Mouse (Mus musculus): Measurements from ENCODE around the gene Apom. TPM values are rescaled to one million over a fixed set of nuclear protein-coding genes. Genes with fewer than 3 reads are reported as not detected.

The Apom gene
- not detected for polyA plus RNA-seq (2014; fragmentation: Illumina TruSeq; extraction: RNeasy Lipid Tissue Mini Kit (QIAGEN cat#74804); ENCODE audit: low read depth, low replicate concordance)

DNA sequence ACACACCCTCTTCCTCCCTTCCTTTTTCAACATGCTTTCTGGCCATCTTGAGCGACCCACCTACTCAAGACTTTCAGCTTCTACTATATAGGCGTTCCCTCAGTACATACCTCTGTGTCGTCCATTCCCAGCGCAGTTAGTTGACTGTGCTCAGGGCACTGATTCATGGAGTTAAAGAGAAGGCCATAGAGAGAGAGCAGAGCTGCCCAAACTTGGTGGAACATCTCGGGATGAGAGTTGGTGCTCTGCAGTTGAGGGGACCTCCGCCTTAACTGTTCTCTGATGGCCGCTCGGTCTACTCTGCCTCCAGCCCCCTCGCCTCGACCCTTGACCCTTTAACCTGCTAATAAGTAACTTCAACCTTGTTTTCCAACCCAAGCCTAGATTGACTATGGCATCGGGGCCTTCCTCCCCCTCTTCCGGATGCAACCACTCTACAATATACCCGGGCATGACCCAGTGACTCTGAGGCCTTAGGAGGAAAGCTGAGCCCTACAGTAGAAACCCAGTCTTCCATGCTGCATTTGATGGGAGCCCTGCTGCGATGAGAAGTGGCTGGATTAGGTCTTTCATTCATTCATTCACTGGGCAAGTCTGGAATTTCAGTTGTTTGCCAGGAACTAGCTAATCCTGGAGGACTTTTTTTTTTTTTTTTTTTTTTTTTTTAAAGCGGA, at the start of gene Apom:
Gene Apom, minus strand, starts transcription at position 551 of the 674 bp plus-strand sequence.

DNA sequence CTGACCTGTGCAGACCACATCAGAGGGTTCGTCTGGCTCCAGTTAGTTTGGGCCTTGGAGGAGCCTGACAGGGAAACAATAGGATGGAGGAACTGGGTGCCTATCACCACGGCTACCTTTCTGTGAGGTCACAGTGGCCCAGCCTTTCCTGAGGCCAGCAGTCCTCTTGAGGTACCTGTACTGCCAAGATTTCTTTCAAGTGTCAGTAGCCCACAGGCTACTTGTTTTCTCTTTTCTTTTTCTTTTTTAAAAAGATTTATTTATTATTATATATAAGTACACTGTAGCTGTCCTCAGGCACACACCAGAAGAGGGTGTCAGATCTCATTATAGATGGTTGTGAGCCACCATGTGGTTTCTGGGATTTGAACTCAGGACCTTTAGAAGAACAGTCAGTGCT, 44.1 kb upstream of the Apom start, which contains the start of gene Aif1:
Gene Aif1, minus strand, starts transcription at position 101 of the 400 bp plus-strand sequence.

GRCm38 (mm10) chr17:35164568-35165450, 33.0 kb upstream of the Apom start, which contains the start of gene Prrc2a:
Gene Prrc2a (minus strand): TSS chr17:35164897.

GRCm38 (mm10) chr17:35134801-35135590, 3.1 kb upstream of the Apom start, which contains the start of gene Bag6:
Gene Bag6 (plus strand): TSS chr17:35135178.

GRCm38 (mm10) chr17:35126206-35126611, 5.6 kb downstream of the Apom start, which contains the start of gene D17H6S53E:
Gene D17H6S53E (plus strand): TSS chr17:35126373.

DNA sequence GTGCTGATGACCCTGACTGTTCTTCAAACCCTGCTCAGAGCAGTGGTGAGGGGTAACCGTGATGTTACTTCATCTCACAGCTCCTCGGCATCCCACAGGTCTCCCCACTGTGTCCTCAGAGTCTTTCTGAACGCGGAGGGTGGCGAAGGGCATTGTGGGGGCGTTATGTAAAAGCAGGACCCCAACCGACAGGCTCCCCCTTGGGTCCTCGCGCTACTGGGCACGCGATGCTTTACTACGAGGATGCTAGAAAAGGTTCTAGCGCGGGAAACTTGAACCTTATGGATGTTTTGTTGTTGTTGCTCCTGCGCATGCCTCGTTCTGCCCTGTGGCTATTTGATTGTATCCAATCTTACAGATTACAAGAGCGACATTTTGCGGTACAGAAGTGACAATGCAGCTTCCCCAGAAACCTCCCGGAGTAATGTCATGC, 10.0 kb downstream of the Apom start, which contains the start of gene Csnk2b:
Gene Csnk2b, minus strand, starts transcription at position 183 of the 433 bp plus-strand sequence.

DNA sequence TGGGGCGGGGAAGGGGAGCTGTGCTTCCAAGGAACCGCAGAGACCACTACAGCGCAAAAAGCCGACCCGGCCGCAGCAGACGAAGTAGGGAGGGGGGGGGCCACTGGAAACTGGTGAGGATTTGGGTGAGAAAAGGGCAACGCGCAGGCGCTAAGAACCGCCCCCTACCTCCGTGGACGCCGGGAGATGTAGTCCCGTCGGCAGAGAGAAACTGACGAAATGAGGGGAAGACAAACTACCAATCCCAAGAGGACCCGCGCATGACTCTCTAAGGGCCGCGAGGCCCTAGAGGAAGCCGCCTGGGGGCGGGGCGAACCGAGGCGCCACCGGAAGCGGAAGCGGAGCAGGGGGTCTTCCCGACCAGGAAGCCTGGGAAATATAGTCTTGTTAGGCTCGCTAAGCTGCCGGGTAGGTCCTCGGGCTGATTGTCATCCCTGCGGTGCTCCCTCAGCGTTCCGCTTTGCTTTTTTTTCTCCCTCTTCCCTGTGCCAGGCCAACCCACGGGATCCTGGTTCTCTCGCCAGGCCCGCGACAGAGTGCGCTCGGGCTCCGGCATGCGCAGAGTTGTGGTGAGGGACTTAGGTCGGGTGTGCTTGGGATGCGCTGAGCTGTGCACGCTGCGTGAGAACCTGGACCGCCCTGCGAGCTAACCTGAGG, 10.6 kb downstream of the Apom start, which contains the start of gene Gpank1:
Gene Gpank1, plus strand, starts transcription at position 313 of the 657 bp plus-strand sequence.

DNA sequence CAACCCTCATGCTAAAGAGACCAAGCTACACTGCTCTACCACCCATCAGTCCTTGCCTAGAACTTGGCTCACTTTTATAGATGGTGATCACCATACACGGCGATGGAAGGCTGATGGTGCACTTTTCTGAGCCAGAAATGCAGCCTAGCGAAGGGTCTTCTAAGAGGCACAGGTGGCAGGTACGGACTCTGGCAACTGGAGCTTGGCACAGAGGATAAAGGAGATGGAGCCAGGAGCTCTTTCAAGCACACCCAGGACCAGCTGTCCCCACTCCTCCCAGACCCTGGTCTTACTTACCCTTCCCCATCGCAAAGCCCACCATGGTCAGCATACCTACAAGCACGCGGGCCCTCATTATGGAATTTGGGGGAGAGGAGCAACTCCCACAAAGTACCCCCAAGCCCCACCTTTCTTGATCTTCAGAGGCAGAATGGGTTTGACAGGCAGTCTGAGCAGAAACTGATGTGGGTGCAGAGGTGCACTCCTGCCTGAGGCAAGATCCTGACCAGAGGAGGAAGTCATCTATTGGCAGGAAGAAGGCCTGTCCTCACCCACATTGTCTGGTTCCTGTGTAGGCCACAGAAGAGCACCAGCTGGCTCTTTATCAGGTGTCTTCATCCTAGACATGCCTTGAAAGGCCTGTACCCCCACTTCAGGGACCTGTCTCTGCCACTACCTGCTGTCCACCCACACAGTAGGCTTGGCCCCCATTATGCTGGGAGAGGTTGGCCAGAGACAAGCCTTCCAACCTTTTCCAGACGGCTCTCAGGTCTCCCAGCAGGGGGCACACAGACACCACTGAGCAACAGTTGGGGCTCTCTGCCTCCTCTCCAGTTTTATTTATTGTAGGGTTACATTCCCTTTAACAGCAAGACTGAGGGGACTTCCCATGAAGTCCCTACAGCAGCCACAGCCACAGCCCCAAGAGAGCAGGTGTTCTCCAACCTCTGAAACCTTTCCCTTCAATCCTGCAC, 16.5 kb downstream of the Apom start, which contains the start of gene Ly6g5b:
Gene Ly6g5b, minus strand, starts transcription at position 383 of the 974 bp plus-strand sequence.

GRCm38 (mm10) chr17:35108097-35108496, 23.8 kb downstream of the Apom start, which contains the start of gene Ly6g5c:
Gene Ly6g5c (plus strand): TSS chr17:35108279.

GRCm38 (mm10) chr17:35088825-35089644, 42.8 kb downstream of the Apom start, which contains the start of gene Abhd16a:
Gene Abhd16a (plus strand): TSS chr17:35089263.

DNA sequence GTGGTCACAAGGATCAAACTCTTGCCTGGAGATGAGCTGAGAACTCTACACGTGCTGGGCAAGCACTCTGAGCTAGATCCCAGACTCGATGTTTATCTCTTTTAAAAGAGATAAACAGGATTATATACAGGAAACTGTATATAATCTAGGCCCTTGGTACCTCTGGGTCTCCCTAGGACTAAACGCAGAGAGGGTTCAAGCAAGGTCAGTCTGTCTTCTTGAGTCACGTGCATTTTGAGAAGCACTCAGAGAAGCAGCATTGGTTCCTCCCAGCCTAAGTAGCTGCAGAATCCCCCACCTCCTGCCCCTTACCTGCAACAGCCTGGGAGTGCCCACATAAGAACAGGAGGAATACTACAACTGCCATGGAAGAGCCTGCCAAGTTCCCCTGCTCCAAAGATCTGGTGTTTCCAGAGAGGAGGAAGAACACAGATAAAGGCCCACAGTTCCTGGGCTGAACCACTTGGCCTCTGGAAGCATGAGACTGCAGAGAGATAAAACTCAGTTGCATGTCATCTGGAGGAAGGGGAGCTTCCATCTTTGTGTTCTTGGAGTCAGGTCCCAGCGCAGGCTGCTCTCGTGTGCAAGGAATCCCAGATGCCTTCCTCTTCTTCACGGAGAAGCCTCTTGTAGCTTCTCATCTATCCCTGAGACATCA, 46.5 kb downstream of the Apom start, which contains the start of gene Ly6g6f:
Gene Ly6g6f, minus strand, starts transcription at position 403 of the 658 bp plus-strand sequence.

Other genes with a start within 250 kb of the Apom start
- 1.0 TPM for gene C2, start 233.8 kb downstream of the Apom start, polyA plus RNA-seq (2014; fragmentation: Illumina TruSeq; extraction: RNeasy Lipid Tissue Mini Kit (QIAGEN cat#74804); ENCODE audit: low read depth, low replicate concordance)
- gene Ehmt2, start 233.6 kb downstream of the Apom start, polyA plus RNA-seq (2014; fragmentation: Illumina TruSeq; extraction: RNeasy Lipid Tissue Mini Kit (QIAGEN cat#74804); ENCODE audit: low read depth, low replicate concordance) = 10.6 TPM
- gene Slc44a4, start 217.6 kb downstream of the Apom start, polyA plus RNA-seq (2014; fragmentation: Illumina TruSeq; extraction: RNeasy Lipid Tissue Mini Kit (QIAGEN cat#74804); ENCODE audit: low read depth, low replicate concordance) = 32.3 TPM
- 15.5 TPM for gene Neu1, start 200.8 kb downstream of the Apom start, polyA plus RNA-seq (2014; fragmentation: Illumina TruSeq; extraction: RNeasy Lipid Tissue Mini Kit (QIAGEN cat#74804); ENCODE audit: low read depth, low replicate concordance)
- gene Hspa1b, start 172.8 kb downstream of the Apom start, polyA plus RNA-seq (2014; fragmentation: Illumina TruSeq; extraction: RNeasy Lipid Tissue Mini Kit (QIAGEN cat#74804); ENCODE audit: low read depth, low replicate concordance) = 10.1 TPM
- gene Gm20481, start 162.1 kb downstream of the Apom start, polyA plus RNA-seq (2014; fragmentation: Illumina TruSeq; extraction: RNeasy Lipid Tissue Mini Kit (QIAGEN cat#74804); ENCODE audit: low read depth, low replicate concordance) = not detected
- gene Hspa1a, start 159.9 kb downstream of the Apom start, polyA plus RNA-seq (2014; fragmentation: Illumina TruSeq; extraction: RNeasy Lipid Tissue Mini Kit (QIAGEN cat#74804); ENCODE audit: low read depth, low replicate concordance) = 4.5 TPM
- 0.22 TPM for gene Hspa1l, start 159.3 kb downstream of the Apom start, polyA plus RNA-seq (2014; fragmentation: Illumina TruSeq; extraction: RNeasy Lipid Tissue Mini Kit (QIAGEN cat#74804); ENCODE audit: low read depth, low replicate concordance)
- gene Lsm2, start 150.2 kb downstream of the Apom start, polyA plus RNA-seq (2014; fragmentation: Illumina TruSeq; extraction: RNeasy Lipid Tissue Mini Kit (QIAGEN cat#74804); ENCODE audit: low read depth, low replicate concordance) = 12.9 TPM
- gene Vars, start 131.1 kb downstream of the Apom start, polyA plus RNA-seq (2014; fragmentation: Illumina TruSeq; extraction: RNeasy Lipid Tissue Mini Kit (QIAGEN cat#74804); ENCODE audit: low read depth, low replicate concordance) = 1.5 TPM
- 0.09 TPM for gene Vwa7, start 115.5 kb downstream of the Apom start, polyA plus RNA-seq (2014; fragmentation: Illumina TruSeq; extraction: RNeasy Lipid Tissue Mini Kit (QIAGEN cat#74804); ENCODE audit: low read depth, low replicate concordance)
- gene Sapcd1, start 104.0 kb downstream of the Apom start, polyA plus RNA-seq (2014; fragmentation: Illumina TruSeq; extraction: RNeasy Lipid Tissue Mini Kit (QIAGEN cat#74804); ENCODE audit: low read depth, low replicate concordance) = not detected
- 2.5 TPM for gene Msh5, start 85.3 kb downstream of the Apom start, polyA plus RNA-seq (2014; fragmentation: Illumina TruSeq; extraction: RNeasy Lipid Tissue Mini Kit (QIAGEN cat#74804); ENCODE audit: low read depth, low replicate concordance)
- gene Clic1, start 82.1 kb downstream of the Apom start, polyA plus RNA-seq (2014; fragmentation: Illumina TruSeq; extraction: RNeasy Lipid Tissue Mini Kit (QIAGEN cat#74804); ENCODE audit: low read depth, low replicate concordance) = 47.8 TPM
- not detected for gene Ddah2, start 73.0 kb downstream of the Apom start, polyA plus RNA-seq (2014; fragmentation: Illumina TruSeq; extraction: RNeasy Lipid Tissue Mini Kit (QIAGEN cat#74804); ENCODE audit: low read depth, low replicate concordance)
- 1.5 TPM for gene Ly6g6c, start 66.7 kb downstream of the Apom start, polyA plus RNA-seq (2014; fragmentation: Illumina TruSeq; extraction: RNeasy Lipid Tissue Mini Kit (QIAGEN cat#74804); ENCODE audit: low read depth, low replicate concordance)
- 3.0 TPM for gene Mpig6b, start 65.9 kb downstream of the Apom start, polyA plus RNA-seq (2014; fragmentation: Illumina TruSeq; extraction: RNeasy Lipid Tissue Mini Kit (QIAGEN cat#74804); ENCODE audit: low read depth, low replicate concordance)
- 2.8 TPM for gene Ly6g6e, start 55.1 kb downstream of the Apom start, polyA plus RNA-seq (2014; fragmentation: Illumina TruSeq; extraction: RNeasy Lipid Tissue Mini Kit (QIAGEN cat#74804); ENCODE audit: low read depth, low replicate concordance)
- not detected for gene Ly6g6d, start 54.0 kb downstream of the Apom start, polyA plus RNA-seq (2014; fragmentation: Illumina TruSeq; extraction: RNeasy Lipid Tissue Mini Kit (QIAGEN cat#74804); ENCODE audit: low read depth, low replicate concordance)
- gene Ly6g6f, start 46.4 kb downstream of the Apom start, polyA plus RNA-seq (2014; fragmentation: Illumina TruSeq; extraction: RNeasy Lipid Tissue Mini Kit (QIAGEN cat#74804); ENCODE audit: low read depth, low replicate concordance) = not detected
- 5.3 TPM for gene Abhd16a, start 42.8 kb downstream of the Apom start, polyA plus RNA-seq (2014; fragmentation: Illumina TruSeq; extraction: RNeasy Lipid Tissue Mini Kit (QIAGEN cat#74804); ENCODE audit: low read depth, low replicate concordance)
- gene Ly6g5c, start 23.8 kb downstream of the Apom start, polyA plus RNA-seq (2014; fragmentation: Illumina TruSeq; extraction: RNeasy Lipid Tissue Mini Kit (QIAGEN cat#74804); ENCODE audit: low read depth, low replicate concordance) = not detected
- not detected for gene Ly6g5b, start 16.6 kb downstream of the Apom start, polyA plus RNA-seq (2014; fragmentation: Illumina TruSeq; extraction: RNeasy Lipid Tissue Mini Kit (QIAGEN cat#74804); ENCODE audit: low read depth, low replicate concordance)
- 0.85 TPM for gene Gpank1, start 10.6 kb downstream of the Apom start, polyA plus RNA-seq (2014; fragmentation: Illumina TruSeq; extraction: RNeasy Lipid Tissue Mini Kit (QIAGEN cat#74804); ENCODE audit: low read depth, low replicate concordance)
- 96.9 TPM for gene Csnk2b, start 10.0 kb downstream of the Apom start, polyA plus RNA-seq (2014; fragmentation: Illumina TruSeq; extraction: RNeasy Lipid Tissue Mini Kit (QIAGEN cat#74804); ENCODE audit: low read depth, low replicate concordance)
- 2.2 TPM for gene D17H6S53E, start 5.7 kb downstream of the Apom start, polyA plus RNA-seq (2014; fragmentation: Illumina TruSeq; extraction: RNeasy Lipid Tissue Mini Kit (QIAGEN cat#74804); ENCODE audit: low read depth, low replicate concordance)
- gene Bag6, start 3.1 kb upstream of the Apom start, polyA plus RNA-seq (2014; fragmentation: Illumina TruSeq; extraction: RNeasy Lipid Tissue Mini Kit (QIAGEN cat#74804); ENCODE audit: low read depth, low replicate concordance) = 16.8 TPM
- 12.8 TPM for gene Prrc2a, start 32.8 kb upstream of the Apom start, polyA plus RNA-seq (2014; fragmentation: Illumina TruSeq; extraction: RNeasy Lipid Tissue Mini Kit (QIAGEN cat#74804); ENCODE audit: low read depth, low replicate concordance)
- 7.7 TPM for gene Aif1, start 44.0 kb upstream of the Apom start, polyA plus RNA-seq (2014; fragmentation: Illumina TruSeq; extraction: RNeasy Lipid Tissue Mini Kit (QIAGEN cat#74804); ENCODE audit: low read depth, low replicate concordance)
- not detected for gene Lst1, start 56.4 kb upstream of the Apom start, polyA plus RNA-seq (2014; fragmentation: Illumina TruSeq; extraction: RNeasy Lipid Tissue Mini Kit (QIAGEN cat#74804); ENCODE audit: low read depth, low replicate concordance)
- gene Ltb, start 62.4 kb upstream of the Apom start, polyA plus RNA-seq (2014; fragmentation: Illumina TruSeq; extraction: RNeasy Lipid Tissue Mini Kit (QIAGEN cat#74804); ENCODE audit: low read depth, low replicate concordance) = not detected
- gene Tnf, start 70.0 kb upstream of the Apom start, polyA plus RNA-seq (2014; fragmentation: Illumina TruSeq; extraction: RNeasy Lipid Tissue Mini Kit (QIAGEN cat#74804); ENCODE audit: low read depth, low replicate concordance) = 0.35 TPM
- 0.54 TPM for gene Lta, start 73.3 kb upstream of the Apom start, polyA plus RNA-seq (2014; fragmentation: Illumina TruSeq; extraction: RNeasy Lipid Tissue Mini Kit (QIAGEN cat#74804); ENCODE audit: low read depth, low replicate concordance)
- not detected for gene Gm16181, start 88.8 kb upstream of the Apom start, polyA plus RNA-seq (2014; fragmentation: Illumina TruSeq; extraction: RNeasy Lipid Tissue Mini Kit (QIAGEN cat#74804); ENCODE audit: low read depth, low replicate concordance)
- gene Atp6v1g2, start 101.6 kb upstream of the Apom start, polyA plus RNA-seq (2014; fragmentation: Illumina TruSeq; extraction: RNeasy Lipid Tissue Mini Kit (QIAGEN cat#74804); ENCODE audit: low read depth, low replicate concordance) = 8.0 TPM
- not detected for gene Nfkbil1, start 103.7 kb upstream of the Apom start, polyA plus RNA-seq (2014; fragmentation: Illumina TruSeq; extraction: RNeasy Lipid Tissue Mini Kit (QIAGEN cat#74804); ENCODE audit: low read depth, low replicate concordance)
- gene Ddx39b, start 109.7 kb upstream of the Apom start, polyA plus RNA-seq (2014; fragmentation: Illumina TruSeq; extraction: RNeasy Lipid Tissue Mini Kit (QIAGEN cat#74804); ENCODE audit: low read depth, low replicate concordance) = 10.4 TPM
- gene H2-D1, start 130.7 kb upstream of the Apom start, polyA plus RNA-seq (2014; fragmentation: Illumina TruSeq; extraction: RNeasy Lipid Tissue Mini Kit (QIAGEN cat#74804); ENCODE audit: low read depth, low replicate concordance) = 76.9 TPM
- 45.4 TPM for gene H2-Q1, start 188.4 kb upstream of the Apom start, polyA plus RNA-seq (2014; fragmentation: Illumina TruSeq; extraction: RNeasy Lipid Tissue Mini Kit (QIAGEN cat#74804); ENCODE audit: low read depth, low replicate concordance)
- gene H2-Q2, start 210.2 kb upstream of the Apom start, polyA plus RNA-seq (2014; fragmentation: Illumina TruSeq; extraction: RNeasy Lipid Tissue Mini Kit (QIAGEN cat#74804); ENCODE audit: low read depth, low replicate concordance) = 288 TPM
- gene H2-Q4, start 247.6 kb upstream of the Apom start, polyA plus RNA-seq (2014; fragmentation: Illumina TruSeq; extraction: RNeasy Lipid Tissue Mini Kit (QIAGEN cat#74804); ENCODE audit: low read depth, low replicate concordance) = 34.4 TPM